Mouse (Mus musculus) fat pad, adult 2 months (tissue): ENCODE results near the gene Dmd.

Experiments
- DNase-seq: peaks from one replicate; pipeline ENCODE4 v3.0.0-alpha.2; 2011; ENCODE audit warnings: low read depth, low spot score; ENCODE audit errors: extremely low read depth

Dmd gene

DNA sequence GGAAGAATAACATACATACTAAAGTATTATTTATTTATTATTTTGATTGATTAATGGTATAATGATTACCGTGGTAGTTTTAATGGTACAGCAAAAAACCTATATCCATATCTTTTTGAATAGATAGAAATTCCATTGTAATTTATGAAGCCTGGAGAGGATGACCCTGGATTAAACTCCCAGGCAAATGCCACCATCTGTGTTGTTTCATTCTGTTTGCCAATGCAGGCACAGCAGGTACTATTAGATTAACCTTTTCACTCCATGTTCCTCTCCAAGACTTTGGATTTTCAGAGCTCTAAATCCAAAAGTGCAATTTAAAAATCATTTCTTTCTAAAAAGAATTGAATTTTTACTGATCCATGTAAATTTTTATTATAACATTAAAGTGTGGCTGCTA lies 1383.5 kb downstream of the Dmd start:
- no peak for DNase-seq

DNA sequence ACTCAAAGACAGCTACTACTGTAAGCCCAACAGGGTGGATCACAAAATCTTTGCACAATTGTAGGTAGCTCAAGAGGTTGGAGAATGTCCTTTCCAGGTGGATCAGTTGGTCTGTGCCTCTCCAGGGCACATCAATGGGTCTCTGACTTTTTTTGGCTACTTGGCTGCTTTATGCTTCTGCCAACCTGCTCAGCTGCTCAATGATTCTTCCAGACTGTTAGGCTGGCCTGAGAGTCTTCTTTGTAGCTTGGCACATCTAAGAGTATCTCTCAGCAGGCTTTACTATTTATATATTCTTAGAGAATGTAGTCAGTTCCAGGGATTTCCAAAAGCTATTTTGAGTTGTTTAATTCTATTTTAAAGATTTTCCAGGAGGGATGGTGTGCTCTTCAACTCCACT lies 1416.3 kb downstream of the Dmd start:
- DNase-seq, result no peak

DNA sequence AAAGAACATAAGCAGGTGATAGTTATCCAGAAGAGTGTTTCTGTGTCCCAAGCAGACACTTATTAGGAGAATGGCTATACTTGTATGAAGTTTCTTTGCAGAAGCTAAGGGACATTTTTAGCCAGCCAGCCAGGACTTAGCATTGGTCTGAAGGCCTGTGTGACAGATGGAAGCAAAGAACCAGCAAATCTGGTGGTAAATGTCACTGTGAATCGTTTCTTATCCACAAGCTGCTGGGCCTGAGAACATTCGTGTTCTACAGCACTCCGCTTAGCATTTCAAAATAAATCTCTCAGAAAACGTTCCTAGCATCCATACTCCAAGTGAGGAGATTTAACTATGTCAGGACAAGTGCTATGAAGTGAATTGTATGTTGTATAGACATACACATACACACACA lies 1486.9 kb downstream of the Dmd start:
- DNase-seq, result no peak

DNA sequence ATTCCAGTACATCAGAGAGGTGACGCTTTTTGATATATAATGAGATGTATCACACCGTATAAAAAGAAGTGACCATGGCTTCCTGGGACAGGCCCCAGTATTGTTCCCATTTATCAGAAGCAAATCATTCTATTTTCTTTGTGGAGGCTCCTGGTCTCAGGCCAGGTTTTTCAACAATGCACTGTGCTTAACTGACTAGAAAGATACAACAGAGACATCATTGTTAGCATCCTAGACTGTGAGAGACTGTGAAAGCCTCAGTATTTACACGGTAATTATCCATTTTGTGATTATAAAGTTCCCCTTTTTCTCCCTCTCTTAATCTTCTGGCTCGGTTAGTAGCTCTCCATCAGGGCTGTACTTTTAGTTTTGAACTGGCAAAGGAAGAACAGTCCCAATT lies 1487.9 kb downstream of the Dmd start:
- DNase-seq, result no peak

DNA sequence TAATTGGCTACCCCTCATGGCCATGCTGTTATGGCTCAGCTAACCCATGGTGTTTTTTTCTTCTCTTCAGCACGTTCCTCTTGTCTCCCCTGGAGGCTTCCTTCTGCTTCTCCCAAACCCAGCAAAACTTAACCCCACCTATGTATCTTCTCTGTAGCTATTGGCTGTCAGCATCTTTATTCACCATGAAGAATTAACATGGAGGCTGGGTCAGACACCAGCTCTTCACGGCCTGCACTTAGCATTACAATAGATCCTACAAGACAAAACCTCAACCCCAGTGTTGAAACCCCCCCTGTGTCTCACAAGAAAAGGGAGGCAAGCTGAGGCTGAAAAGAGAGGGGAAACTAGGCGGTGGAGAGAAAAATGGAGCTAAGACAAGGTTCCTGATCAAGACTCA lies 1494.3 kb downstream of the Dmd start:
- no peak for DNase-seq

DNA sequence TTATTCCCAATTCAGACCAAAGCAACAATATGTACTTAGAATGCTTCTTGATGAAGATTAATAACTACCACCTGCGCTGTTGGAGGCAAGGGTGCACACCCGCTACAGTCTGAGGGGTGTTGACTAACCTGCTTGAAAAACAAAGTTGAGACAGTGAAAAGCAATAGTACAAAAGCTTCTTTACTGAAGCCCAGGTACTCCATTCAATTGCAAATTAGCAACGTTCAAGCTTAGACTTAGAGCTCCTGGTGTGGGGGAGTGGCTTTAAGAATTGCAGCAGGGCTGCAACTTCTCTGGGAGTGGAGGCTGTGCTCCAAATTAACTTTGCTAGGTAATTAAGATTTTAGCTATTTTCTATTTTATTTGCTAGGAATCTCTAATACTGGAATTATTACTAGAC lies 1495.3 kb downstream of the Dmd start:
- DNase-seq, result no peak

DNA sequence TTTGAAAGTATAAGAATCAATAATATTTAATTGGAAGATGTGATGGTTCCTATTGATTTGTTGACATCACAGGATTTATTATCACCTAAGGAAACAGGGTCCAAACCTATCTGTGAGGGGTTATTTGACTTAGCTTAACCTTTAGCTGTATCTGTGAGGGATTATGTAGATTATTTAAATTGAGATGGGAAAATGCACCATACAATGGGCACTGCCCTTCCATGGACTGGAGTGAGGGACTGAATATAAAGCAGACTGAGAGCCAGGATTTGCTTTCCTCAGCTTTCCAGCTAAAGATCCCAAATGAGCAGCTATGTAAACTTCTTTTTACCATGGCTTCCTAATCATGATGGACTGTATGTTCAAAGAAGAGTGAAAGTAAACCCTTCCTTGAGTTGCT lies 1496.0 kb downstream of the Dmd start:
- no peak for DNase-seq

DNA sequence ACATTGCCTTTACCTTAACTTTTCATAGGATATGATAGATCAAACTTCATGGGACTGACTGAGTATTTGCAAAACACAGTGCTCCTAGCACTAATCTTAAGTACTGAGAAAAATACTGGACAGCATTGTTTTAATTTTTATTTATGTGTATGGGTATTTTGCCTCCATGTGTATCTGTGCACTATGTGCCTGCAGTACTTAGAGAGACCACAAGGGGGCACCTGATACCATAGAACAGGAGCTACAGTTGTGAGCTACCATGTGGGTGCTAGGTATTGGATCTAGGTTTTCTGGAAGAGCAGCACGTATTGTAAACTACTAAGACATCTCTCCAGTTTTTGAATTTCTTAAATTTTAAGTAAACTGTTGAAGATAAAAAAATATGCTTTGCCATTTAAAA lies 1505.8 kb downstream of the Dmd start:
- DNase-seq, result no peak

DNA sequence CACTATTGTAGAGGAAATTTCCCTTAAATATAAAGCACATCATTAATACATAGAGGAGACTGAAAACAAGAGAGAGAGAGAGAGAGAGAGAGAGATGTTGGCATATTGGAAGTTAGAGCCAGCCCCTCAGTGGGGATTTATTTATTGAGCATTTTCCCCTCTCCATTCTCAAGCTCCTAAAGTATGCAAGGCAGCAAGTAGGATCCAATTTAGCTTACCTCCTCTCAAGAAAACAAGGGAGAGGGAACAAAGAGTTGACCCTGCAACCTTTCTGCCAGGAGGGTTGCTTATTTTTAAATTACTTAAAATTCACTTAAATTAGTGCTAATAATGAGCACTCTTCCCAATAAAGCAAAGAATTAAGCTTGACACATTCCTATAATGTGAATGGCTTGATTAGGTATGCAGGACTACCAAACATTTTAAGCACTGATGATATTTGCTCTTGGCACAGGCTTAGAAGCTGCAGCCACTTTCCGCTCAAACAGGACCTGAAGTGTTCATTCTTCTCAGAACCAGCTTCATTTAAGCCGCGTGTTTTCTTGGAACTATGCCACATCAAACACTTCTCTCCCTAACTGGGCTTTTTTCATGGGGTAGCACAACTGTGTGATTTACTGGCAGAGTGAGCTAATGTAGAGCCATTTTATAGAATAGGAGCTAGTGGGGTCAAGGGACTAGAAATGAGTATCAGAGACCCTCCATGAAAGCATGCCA lies 1566.1 kb downstream of the Dmd start:
- DNase-seq, result no peak

DNA sequence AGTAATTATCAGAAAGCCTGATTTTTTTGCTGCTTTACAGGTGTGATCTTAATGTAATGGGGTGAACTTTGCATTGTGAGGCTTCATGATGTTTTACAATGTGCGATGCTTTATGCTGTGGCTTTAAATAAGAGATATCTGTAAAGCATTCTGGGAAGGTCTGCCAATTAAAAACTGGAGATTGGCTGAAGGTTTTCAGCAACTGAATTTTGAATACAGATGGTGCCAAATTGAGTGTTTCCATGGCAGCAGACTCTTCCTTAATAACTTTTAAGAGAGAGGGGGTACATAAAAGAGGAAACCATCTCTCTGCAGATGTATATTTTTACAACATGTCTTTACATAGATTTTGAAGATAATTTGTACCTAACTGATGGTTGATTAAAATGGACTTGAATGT lies 1603.3 kb downstream of the Dmd start:
- no peak for DNase-seq

DNA sequence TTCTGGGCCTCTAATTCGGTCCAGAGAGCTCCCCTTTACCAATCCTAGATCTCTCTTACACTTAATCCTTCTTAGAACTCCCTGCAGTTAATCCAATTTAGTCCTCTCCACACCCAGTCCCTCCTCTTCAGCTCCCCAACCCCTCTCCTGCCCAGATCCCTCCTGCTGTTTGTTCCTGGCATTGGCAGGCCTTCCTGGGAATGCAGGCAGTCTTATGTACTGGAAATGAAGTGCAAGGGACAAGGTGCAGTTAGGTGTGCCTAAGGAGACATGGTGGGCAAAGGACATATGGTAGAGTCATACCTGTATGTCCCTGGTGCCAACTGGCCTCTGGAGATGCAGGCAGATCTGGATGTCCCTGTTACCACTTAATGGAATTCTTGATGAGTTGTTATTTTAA lies 1604.8 kb downstream of the Dmd start:
- no peak for DNase-seq

DNA sequence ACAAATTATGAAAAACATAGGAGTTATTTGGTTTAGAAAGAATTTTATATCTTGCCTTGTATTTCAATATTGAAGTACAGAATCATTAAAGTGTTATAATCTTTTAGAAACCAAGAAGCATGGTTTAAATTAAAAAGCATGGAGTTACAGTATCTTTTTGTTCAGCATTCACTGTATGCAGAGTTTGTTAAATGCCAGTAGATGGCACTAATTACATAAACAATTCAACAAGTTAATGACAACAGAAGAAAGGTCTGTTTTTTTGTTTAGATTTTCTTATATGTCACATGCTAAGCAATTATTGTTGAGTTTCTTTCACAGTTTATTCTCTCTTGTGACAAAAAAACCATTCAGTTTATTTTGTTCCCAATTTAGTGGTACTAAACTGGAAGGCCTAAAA lies 1649.8 kb downstream of the Dmd start:
- DNase-seq, result no peak

DNA sequence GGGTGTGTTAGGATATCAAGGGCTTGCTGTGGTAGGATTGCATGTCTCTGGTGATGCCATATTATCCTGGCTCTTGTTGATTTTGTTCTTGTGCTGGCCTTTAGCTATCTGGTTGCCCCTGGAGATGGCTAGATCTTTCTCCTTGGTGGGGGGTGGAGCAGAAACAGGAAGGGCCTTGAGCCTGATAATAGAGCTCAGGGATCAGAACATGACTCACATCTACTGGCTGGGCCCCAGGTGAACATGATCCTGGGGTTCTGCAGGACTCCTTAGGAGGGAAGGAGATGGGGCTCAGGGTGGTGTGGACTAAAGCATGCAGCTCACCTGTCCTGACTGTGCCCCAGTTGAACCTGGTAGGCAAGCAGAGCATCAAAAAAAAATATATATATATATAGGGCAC lies 1691.8 kb downstream of the Dmd start:
- DNase-seq, result no peak

DNA sequence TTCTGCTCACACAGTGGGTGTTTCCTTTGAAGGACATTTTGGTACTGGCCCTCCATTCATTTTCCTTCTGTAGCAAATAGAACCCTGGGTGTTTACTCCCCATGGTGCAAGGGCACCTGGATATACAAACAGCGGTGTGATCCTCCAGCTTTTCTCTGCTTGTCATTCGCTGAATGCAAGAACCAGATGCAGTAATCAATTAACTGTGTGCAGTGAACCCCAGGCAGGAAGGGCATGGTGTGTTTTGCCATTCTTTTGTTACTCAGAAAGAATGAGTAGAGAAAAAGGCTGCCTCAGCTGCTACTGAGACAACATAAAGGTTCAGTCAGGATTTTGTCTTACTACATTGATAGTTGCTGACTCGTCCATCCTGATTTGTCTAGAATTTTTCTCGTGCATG lies 1799.0 kb downstream of the Dmd start:
- no peak for DNase-seq

DNA sequence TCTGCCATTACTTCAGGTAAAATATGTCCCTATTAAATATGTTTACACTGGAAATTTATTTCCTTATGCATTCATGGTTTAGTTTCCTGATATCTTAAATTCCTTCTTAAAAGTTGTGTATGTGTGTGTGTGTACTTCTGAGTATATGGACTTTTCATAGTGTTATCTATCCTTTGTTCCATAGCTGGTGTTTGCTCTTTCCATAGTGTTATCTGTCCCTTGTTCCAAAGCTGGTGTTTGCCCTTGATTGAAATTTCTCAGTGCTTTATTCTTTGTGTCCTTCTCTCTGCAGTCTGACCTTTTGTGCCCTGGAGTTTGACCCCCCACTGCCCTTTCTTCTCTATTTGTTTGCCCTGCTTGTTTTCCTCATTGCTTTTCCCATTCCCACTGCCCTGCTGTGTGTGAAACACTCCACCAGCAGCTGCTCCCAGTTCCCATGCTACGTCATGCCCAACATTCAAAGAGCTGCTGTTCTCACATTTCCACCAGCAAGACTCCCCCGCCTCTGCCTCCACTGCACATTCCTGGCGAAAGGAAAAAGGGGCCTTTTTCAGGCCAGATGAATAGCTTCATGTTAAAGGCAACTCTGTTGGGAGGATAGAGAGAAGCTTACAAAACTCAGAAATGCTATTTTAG lies 1911.5 kb downstream of the Dmd start:
- DNase-seq, result no peak

DNA sequence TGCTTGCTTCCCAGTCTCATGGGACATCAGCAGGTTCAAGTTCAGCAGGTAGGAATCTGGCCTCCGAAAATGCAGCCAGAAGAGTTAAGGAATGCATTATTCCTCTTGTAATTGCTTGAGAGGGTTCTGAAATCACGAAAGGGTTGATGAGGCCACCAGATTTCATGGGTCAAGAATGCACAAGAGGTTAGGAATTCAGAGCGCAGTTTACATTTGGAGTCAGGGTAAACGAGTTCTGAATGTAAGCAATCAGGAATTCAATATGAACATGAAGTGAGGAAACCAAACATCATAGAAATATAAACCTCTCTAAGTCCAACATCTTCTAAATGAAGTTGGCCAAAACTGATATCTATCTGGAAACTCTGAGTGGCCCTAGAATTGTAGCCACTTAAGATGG lies 1924.4 kb downstream of the Dmd start:
- no peak for DNase-seq

DNA sequence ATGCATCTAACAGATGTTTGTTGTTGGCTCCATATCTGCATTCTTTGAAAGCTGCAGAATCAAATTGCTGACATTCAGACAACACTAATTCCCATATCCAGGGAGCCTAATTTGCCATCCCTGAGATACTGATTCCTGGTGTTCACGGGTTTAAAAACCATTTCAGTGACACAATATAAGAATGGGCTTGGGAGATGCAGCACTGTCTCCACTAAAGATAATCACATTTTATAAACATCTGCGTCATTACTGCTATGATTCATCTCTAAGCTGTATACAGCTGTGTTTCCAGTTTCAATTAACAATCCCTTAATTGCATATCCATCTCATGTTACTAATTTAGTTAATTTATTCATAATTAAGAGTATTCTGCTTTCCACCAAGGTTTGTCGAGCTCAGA lies 1929.5 kb downstream of the Dmd start:
- no peak for DNase-seq

DNA sequence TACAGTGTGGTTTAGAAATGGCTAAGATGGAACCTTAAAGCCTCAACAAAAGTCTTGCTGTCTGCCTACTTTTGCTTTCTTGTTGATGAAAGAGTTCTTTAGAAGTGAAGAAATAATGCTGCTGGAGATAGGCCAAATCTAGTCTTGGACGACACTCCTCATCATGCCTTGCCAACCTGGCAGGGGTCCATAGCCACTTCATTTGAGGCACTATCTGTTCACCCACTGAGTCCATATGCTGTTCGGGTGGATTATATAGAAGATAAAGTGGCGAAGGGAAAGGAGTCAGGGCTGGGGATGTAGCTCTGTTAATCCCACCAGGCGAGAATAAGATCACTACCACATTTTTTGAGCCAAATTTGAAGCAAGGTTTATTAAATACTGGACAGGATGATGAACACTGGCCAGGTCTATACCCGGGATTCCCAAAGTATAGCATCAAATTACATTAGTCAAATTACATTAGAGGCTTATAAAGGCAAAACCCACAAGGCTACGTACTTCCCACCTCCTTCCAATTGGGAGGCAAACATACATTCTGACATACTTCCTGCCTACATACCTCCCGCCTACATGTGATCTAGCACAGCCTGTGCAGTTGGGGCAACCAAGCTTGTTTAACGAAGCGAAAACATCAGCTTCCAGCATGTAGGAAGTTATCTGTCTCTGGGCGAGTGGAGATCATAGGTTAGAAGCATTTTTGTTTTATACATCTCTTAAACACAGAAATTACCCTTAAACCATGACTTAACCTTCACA lies 1984.2 kb downstream of the Dmd start:
- DNase-seq, result peak; percentile 11

DNA sequence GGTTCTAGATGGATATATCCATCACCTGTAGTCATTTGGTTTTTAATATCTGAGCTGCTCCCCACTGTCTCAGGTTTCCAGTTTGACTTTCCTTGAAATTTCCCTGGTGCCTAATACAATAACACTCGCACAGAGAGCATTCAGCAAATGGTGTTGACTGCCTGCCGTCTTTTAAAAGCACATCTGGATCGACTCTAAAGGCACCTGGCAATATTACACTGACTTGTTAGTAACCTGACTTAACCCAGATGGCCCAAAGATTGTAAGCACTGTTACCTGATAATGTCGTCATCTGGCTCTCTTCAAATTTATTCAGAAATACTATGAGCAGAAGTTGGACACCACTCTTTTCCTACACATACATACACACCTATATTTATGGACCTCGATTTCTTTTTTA lies 2011.9 kb downstream of the Dmd start:
- DNase-seq, result no peak

DNA sequence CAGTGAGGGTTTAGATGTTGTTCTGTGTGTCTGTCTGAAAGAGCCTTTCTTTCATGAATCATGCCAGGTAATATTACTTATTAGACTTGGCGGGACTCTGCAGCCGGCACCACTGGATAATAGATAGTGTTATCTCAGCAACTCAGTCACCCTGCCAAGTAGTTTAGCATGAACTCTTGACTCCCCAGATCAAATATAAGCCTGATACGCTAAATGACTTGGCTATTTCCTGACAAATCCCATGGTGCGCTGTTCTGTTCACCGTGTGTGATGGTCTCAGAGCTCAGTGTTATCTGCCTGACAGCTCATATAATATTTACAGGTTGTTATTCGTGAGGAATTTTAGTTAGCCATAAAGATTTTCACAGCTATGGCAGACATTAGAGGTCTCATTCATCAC lies 2012.3 kb downstream of the Dmd start:
- no peak for DNase-seq

DNA sequence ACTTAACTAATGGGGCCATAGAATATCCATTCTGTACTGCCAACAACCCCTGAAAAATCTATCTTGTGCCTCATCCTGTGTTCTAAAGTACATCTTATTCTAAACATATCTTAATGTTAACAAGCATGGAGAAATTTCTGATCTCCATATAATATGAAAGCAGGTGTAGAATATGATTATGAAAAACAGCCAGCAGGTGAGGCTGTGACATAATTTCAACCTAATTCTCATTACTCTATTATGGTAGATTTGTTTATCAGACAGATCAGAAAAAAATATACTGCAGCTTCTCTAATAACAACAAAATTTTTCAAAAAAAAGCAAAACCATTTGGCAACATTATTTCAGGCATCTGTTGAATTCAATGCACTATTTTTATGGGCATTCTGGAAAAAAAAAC lies 2059.6 kb downstream of the Dmd start:
- no peak for DNase-seq

DNA sequence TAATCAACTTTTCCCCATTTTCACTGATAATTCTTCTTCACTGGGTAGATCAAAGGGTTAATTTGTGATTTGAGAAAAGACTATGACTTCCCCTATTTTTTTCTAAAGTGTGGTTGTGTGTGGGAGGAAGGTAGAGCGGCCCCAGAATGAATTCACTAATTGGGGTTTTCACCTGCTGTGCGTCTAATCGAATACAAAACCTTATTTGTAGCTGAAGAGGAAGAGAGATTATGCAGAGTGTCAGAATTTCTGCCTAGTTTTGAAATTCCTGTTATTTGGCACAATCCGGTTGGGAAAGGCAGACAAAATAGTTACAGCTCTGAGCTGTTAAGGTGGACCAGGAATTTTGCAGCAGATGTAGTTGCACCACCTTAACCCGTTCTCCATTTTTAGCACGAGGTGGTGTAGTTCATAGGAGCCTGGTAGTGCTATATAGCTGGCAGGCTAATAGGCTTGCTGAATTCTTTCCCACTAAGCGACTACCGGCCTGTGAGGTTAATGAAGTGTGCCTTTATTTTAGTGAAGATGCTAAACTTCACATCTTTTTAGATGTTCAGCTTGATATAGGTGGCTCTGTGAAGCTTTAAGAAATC lies 2092.9 kb downstream of the Dmd start:
- no peak for DNase-seq
